Mouse (Mus musculus): ENCODE measurements around the gene St5.

The St5 gene

GRCm38 (mm10) chr7:109641102-109641501 is 62.3 kb downstream of the St5 start:
- DNase-seq (ENCODE audit: low spot score in 2 of 2), result no peak

GRCm38 (mm10) chr7:109637391-109637790 is 66.0 kb downstream of the St5 start:
- no peak for DNase-seq (ENCODE audit: low spot score in 2 of 2)

- DNase-seq (ENCODE audit: low spot score in 2 of 2), result no peak
Measured at GRCm38 (mm10) chr7:109636086-109636792, 67.2 kb downstream of the St5 start.

- DNase-seq (ENCODE audit: low spot score in 2 of 2), result no peak
Measured at GRCm38 (mm10) chr7:109633404-109634085, 69.9 kb downstream of the St5 start.

GRCm38 (mm10) chr7:109631330-109631729 is 72.1 kb downstream of the St5 start:
- no peak for DNase-seq (ENCODE audit: low spot score in 2 of 2)

GRCm38 (mm10) chr7:109629871-109630778 is 73.3 kb downstream of the St5 start:
- no peak for DNase-seq (ENCODE audit: low spot score in 2 of 2)

GRCm38 (mm10) chr7:109628935-109629609 is 74.3 kb downstream of the St5 start:
- no peak for DNase-seq (ENCODE audit: low spot score in 2 of 2)

GRCm38 (mm10) chr7:109627851-109628250 is 75.6 kb downstream of the St5 start:
- DNase-seq (ENCODE audit: low spot score in 2 of 2), result no peak

- DNase-seq (ENCODE audit: low spot score in 2 of 2), result no peak
Measured at GRCm38 (mm10) chr7:109622234-109622838, 81.1 kb downstream of the St5 start.

GRCm38 (mm10) chr7:109620967-109621366 is 82.4 kb downstream of the St5 start:
- no peak for DNase-seq (ENCODE audit: low spot score in 2 of 2)

GRCm38 (mm10) chr7:109620288-109620687 is 83.1 kb downstream of the St5 start:
- DNase-seq (ENCODE audit: low spot score in 2 of 2), result no peak

GRCm38 (mm10) chr7:109618721-109619120 is 84.7 kb downstream of the St5 start:
- peak; percentile 68 to 74 for DNase-seq (ENCODE audit: low spot score in 2 of 2)

- DNase-seq (ENCODE audit: low spot score in 2 of 2), result no peak
Measured at GRCm38 (mm10) chr7:109617838-109618237, 85.6 kb downstream of the St5 start.

- DNase-seq (ENCODE audit: low spot score in 2 of 2), result peak; percentile 65 to 74
Measured at GRCm38 (mm10) chr7:109616034-109616979, 87.1 kb downstream of the St5 start.

- DNase-seq (ENCODE audit: low spot score in 2 of 2), result no peak
Measured at GRCm38 (mm10) chr7:109615601-109616000, 87.8 kb downstream of the St5 start.

- DNase-seq (ENCODE audit: low spot score in 2 of 2), result no peak
Measured at GRCm38 (mm10) chr7:109614939-109615338, 88.5 kb downstream of the St5 start.

- DNase-seq (ENCODE audit: low spot score in 2 of 2), result no peak
Measured at GRCm38 (mm10) chr7:109613531-109614021, 89.8 kb downstream of the St5 start.

GRCm38 (mm10) chr7:109613051-109613450 is 90.4 kb downstream of the St5 start:
- no peak for DNase-seq (ENCODE audit: low spot score in 2 of 2)

- DNase-seq (ENCODE audit: low spot score in 2 of 2), result no peak
Measured at GRCm38 (mm10) chr7:109612531-109612930, 90.9 kb downstream of the St5 start.

- no peak for DNase-seq (ENCODE audit: low spot score in 2 of 2)
Measured at GRCm38 (mm10) chr7:109610348-109610747, 93.1 kb downstream of the St5 start.

Measured in right cerebral cortex, adult 2 months (tissue).